Mouse (Mus musculus) splenic B cell, adult 2 months (primary cell): ENCODE measurements around the gene Kank1.

Experiments used
- DNase-seq: peaks from one replicate; pipeline ENCODE4 v3.0.0-alpha.2; 2011; ENCODE audit warnings: low read depth, low spot score
- H3K27me3 ChIP-seq: 2 replicates; pipeline ENCODE4 v1.6.1; 2012; ENCODE audit warnings: mild to moderate bottlenecking, low read length, moderate library complexity, mixed read lengths; ENCODE audit not compliant: control insufficient read depth, poor library complexity, insufficient read depth, severe bottlenecking
- H3K36me3 ChIP-seq: 2 replicates; pipeline ENCODE4 v1.6.1; 2012; ENCODE audit warnings: mild to moderate bottlenecking, low read length, moderate library complexity, mixed read lengths; ENCODE audit not compliant: control insufficient read depth, poor library complexity, insufficient read depth, severe bottlenecking

The Kank1 gene

GRCm38 (mm10) chr19:25406481-25407184 lies 169.9 kb downstream of the Kank1 start:
- no peaks in the 10 kb centered on the region for H3K27me3 ChIP-seq
- no peak for DNase-seq
- H3K36me3 ChIP-seq = no peaks in the 10 kb centered on the region

GRCm38 (mm10) chr19:25407185-25407886 lies 170.6 kb downstream of the Kank1 start:
- H3K36me3 ChIP-seq = no peaks in the 10 kb centered on the region
- H3K27me3 ChIP-seq = no peaks in the 10 kb centered on the region
- no peak for DNase-seq

GRCm38 (mm10) chr19:25407887-25408236 lies 171.1 kb downstream of the Kank1 start:
- Histone ChIP-seq H3K36me3 (no peaks in the 10 kb centered on the region), H3K27me3 (no peaks in the 10 kb centered on the region)
- no peak for DNase-seq

GRCm38 (mm10) chr19:25409239-25409638 lies 172.5 kb downstream of the Kank1 start:
- Histone ChIP-seq H3K27me3 (no peaks in the 10 kb centered on the region), H3K36me3 (no peaks in the 10 kb centered on the region)
- no peak for DNase-seq

GRCm38 (mm10) chr19:25411353-25411752 lies 174.6 kb downstream of the Kank1 start:
- Histone ChIP-seq H3K36me3 (no peaks in the 10 kb centered on the region), H3K27me3 (no peaks in the 10 kb centered on the region)
- no peak for DNase-seq

- no peaks in the 10 kb centered on the region for H3K36me3 ChIP-seq
- DNase-seq = no peak
- H3K27me3 ChIP-seq = no peaks in the 10 kb centered on the region
Observed at GRCm38 (mm10) chr19:25415448-25415847, 178.7 kb downstream of the Kank1 start.

- Histone ChIP-seq H3K36me3 (no peaks in the 10 kb centered on the region), H3K27me3 (no peaks in the 10 kb centered on the region)
- DNase-seq = no peak
Observed at GRCm38 (mm10) chr19:25417671-25418070, 180.9 kb downstream of the Kank1 start.

- DNase-seq = no peak
- no peaks in the 10 kb centered on the region for H3K27me3 ChIP-seq
- H3K36me3 ChIP-seq = no peaks in the 10 kb centered on the region
Observed at GRCm38 (mm10) chr19:25419983-25420382, 183.2 kb downstream of the Kank1 start.

- DNase-seq = no peak
- Histone ChIP-seq H3K36me3 (no peaks in the 10 kb centered on the region), H3K27me3 (no peaks in the 10 kb centered on the region)
Observed at GRCm38 (mm10) chr19:25422096-25422495, 185.3 kb downstream of the Kank1 start.

GRCm38 (mm10) chr19:25423371-25423770 lies 186.6 kb downstream of the Kank1 start:
- DNase-seq = no peak
- Histone ChIP-seq H3K27me3 (no peaks in the 10 kb centered on the region), H3K36me3 (no peaks in the 10 kb centered on the region)

- no peak for DNase-seq
- H3K36me3 ChIP-seq = no peaks in the 10 kb centered on the region
- H3K27me3 ChIP-seq = no peaks in the 10 kb centered on the region
Observed at GRCm38 (mm10) chr19:25426431-25426830, 189.7 kb downstream of the Kank1 start.

- DNase-seq = no peak
- no peaks in the 10 kb centered on the region for H3K36me3 ChIP-seq
- H3K27me3 ChIP-seq = no peaks in the 10 kb centered on the region
Observed at GRCm38 (mm10) chr19:25427886-25428285, 191.1 kb downstream of the Kank1 start.

- no peak for DNase-seq
- no peaks in the 10 kb centered on the region for H3K36me3 ChIP-seq
- no peaks in the 10 kb centered on the region for H3K27me3 ChIP-seq
Observed at GRCm38 (mm10) chr19:25428338-25428962, 191.7 kb downstream of the Kank1 start.

- Histone ChIP-seq H3K27me3 (no peaks in the 10 kb centered on the region), H3K36me3 (no peaks in the 10 kb centered on the region)
- no peak for DNase-seq
Observed at GRCm38 (mm10) chr19:25431431-25431830, 194.7 kb downstream of the Kank1 start.

GRCm38 (mm10) chr19:25431909-25432308 lies 195.1 kb downstream of the Kank1 start:
- no peaks in the 10 kb centered on the region for H3K27me3 ChIP-seq
- no peaks in the 10 kb centered on the region for H3K36me3 ChIP-seq
- no peak for DNase-seq
